8 mouse cellular contexts compared by ENCODE assay signal in genomic region chr5:139409412-139409811, GRCm38 (mm10). TPM values are rescaled to one million over a fixed set of nuclear protein-coding genes. Genes with fewer than 3 reads are reported as not detected.
DNase-seq lines count a peak whose midpoint lies in the region; ATAC-seq and TF ChIP-seq lines count a peak whose summit lies in the region.
"Had no signal": no experiment of that assay in that cellular context is flagged by ENCODE, and none has a peak within 500 bp of the region (broad histone marks: within the 10 kb centered on the region; RNA-seq: fewer than 3 reads in every experiment).

No protein-coding gene starts in this region.

- no peaks in the 10 kb centered on the region for H3K9me3 ChIP-seq in heart, postnatal 0 days (replicated peaks; ENCODE audit: control insufficient read depth, low read length)
- no peaks in the 10 kb centered on the region for H3K9me3 ChIP-seq in lung, postnatal 0 days (ENCODE audit: low read length)
- no peaks in the 10 kb centered on the region for H3K9me3 ChIP-seq in midbrain, postnatal 0 days (ENCODE audit: low read length)

- H3K36me3 ChIP-seq in heart, postnatal 0 days (replicated peaks; ENCODE audit: control insufficient read depth, insufficient read depth, low read length): no peaks in the 10 kb centered on the region
- H3K36me3 ChIP-seq in lung, postnatal 0 days (ENCODE audit: insufficient read depth, low read length): no peaks in the 10 kb centered on the region
- H3K36me3 ChIP-seq in midbrain, postnatal 0 days (ENCODE audit: insufficient read depth, low read length): no peaks in the 10 kb centered on the region

- H3K27ac ChIP-seq in bone marrow, adult 2 months (ENCODE audit: control insufficient read depth, insufficient read depth, low read depth, low read length, poor library complexity): peak overlapping the region; percentile 62
- H3K27ac ChIP-seq in heart, postnatal 0 days (ENCODE audit: low read depth): peak overlapping the region; percentile 35
- no peak overlapping the region for H3K27ac ChIP-seq in lung, postnatal 0 days (ENCODE audit: low read length)
- no peak overlapping the region for H3K27ac ChIP-seq in midbrain, postnatal 0 days (ENCODE audit: low read depth, low read length)

- H3K27me3 ChIP-seq in heart, postnatal 0 days (ENCODE audit: control insufficient read depth, insufficient read depth, low read length): no peaks in the 10 kb centered on the region
- H3K27me3 ChIP-seq in lung, postnatal 0 days (replicated peaks; ENCODE audit: insufficient read depth, low read length): no peaks in the 10 kb centered on the region
- no peaks in the 10 kb centered on the region for H3K27me3 ChIP-seq in midbrain, postnatal 0 days (ENCODE audit: insufficient read depth, low read length)

- peak; percentile 84 for ATAC-seq in heart, postnatal 0 days (ENCODE audit: insufficient read depth, low read depth)
- peak; percentile 82 for ATAC-seq in lung, postnatal 0 days
- ATAC-seq in midbrain, postnatal 0 days (ENCODE audit: low FRiP score): no peak

- WGBS in bone marrow, adult 2 months: 70% methylated on average over 12 of the region's 12 CpGs
- WGBS in heart, postnatal 0 days: 45% methylated on average over 12 of the region's 12 CpGs
- WGBS in lung, postnatal 0 days: 53% methylated on average over 12 of the region's 12 CpGs
- 88% methylated on average over 12 of the region's 12 CpGs for WGBS in midbrain, postnatal 0 days

- TF ChIP-seq POLR2A in bone marrow, adult 2 months (IDR thresholded peaks at IDR 0.05; ENCODE audit: borderline replicate concordance, control insufficient read depth, low read depth, low read length): no peak

- H3K4me3 ChIP-seq in bone marrow, adult 2 months (replicated peaks; ENCODE audit: control insufficient read depth, low read depth, low read length): no peak overlapping the region
- H3K4me3 ChIP-seq in heart, postnatal 0 days (ENCODE audit: low read depth, low read length): no peak overlapping the region
- H3K4me3 ChIP-seq in lung, postnatal 0 days (ENCODE audit: low read depth, low read length): no peak overlapping the region
- no peak overlapping the region for H3K4me3 ChIP-seq in midbrain, postnatal 0 days (ENCODE audit: low read depth, low read length)

- H3K4me1 ChIP-seq in bone marrow, adult 2 months (ENCODE audit: control insufficient read depth, insufficient read depth, low read length): peaks cover 6% of the 10 kb centered on the region
- peaks cover 21% of the 10 kb centered on the region for H3K4me1 ChIP-seq in heart, postnatal 0 days (ENCODE audit: control insufficient read depth, insufficient read depth)
- H3K4me1 ChIP-seq in lung, postnatal 0 days (ENCODE audit: insufficient read depth, low read depth, low read length): no peaks in the 10 kb centered on the region
- H3K4me1 ChIP-seq in midbrain, postnatal 0 days (ENCODE audit: insufficient read depth, low read length): no peaks in the 10 kb centered on the region

- no peak for TF ChIP-seq EP300 in heart, postnatal 0 days (IDR thresholded peaks at IDR 0.05; ENCODE audit: low read depth)
- TF ChIP-seq EP300 in lung, postnatal 0 days (IDR thresholded peaks at IDR 0.05): peak; percentile 46; the same call in 1 of the 2 replicates

- H3K9ac ChIP-seq in heart, postnatal 0 days (replicated peaks; ENCODE audit: low read depth, low read length): no peak overlapping the region
- no peak overlapping the region for H3K9ac ChIP-seq in lung, postnatal 0 days (replicated peaks; ENCODE audit: low read depth)
- no peak overlapping the region for H3K9ac ChIP-seq in midbrain, postnatal 0 days (replicated peaks; ENCODE audit: low read length, poor library complexity, severe bottlenecking)

- no peak for TF ChIP-seq CTCF in bone marrow, adult 2 months (IDR thresholded peaks at IDR 0.05; ENCODE audit: control insufficient read depth, insufficient read depth, low read length)
- TF ChIP-seq CTCF in heart, postnatal 0 days (IDR thresholded peaks at IDR 0.05; ENCODE audit: low read depth): peak; percentile 17; the same call in 1 of the 2 replicates
- TF ChIP-seq CTCF in lung, postnatal 0 days (IDR thresholded peaks at IDR 0.05): peak; percentile 34
- TF ChIP-seq CTCF in midbrain, postnatal 0 days (IDR thresholded peaks at IDR 0.05): no peak

- peak; percentile 90 for DNase-seq in NIH3T3 (ENCODE audit: low read depth)
- peak; percentile 87 for DNase-seq in heart, postnatal 0 days (ENCODE audit: low spot score)
- DNase-seq in lung, postnatal 0 days (ENCODE audit: low spot score): peak; percentile 90
- no peak for DNase-seq in spleen, postnatal 4 days (ENCODE audit: low spot score in 2 of 2)
- no peak for DNase-seq in layer of hippocampus, adult 8-10 months (ENCODE audit: low spot score in 2 of 2)
- DNase-seq in midbrain, postnatal 0 days (ENCODE audit: low spot score): no peak

- no peak overlapping the region for H3K4me2 ChIP-seq in heart, postnatal 0 days (ENCODE audit: low read depth, low read length)
- H3K4me2 ChIP-seq in lung, postnatal 0 days (replicated peaks; ENCODE audit: low read depth, low read length): no peak overlapping the region
- no peak overlapping the region for H3K4me2 ChIP-seq in midbrain, postnatal 0 days (ENCODE audit: low read depth, low read length, poor library complexity, severe bottlenecking)

RNA-seq across cellular contexts. Expression of gene C130050O18Rik, which starts 4.3 kb away (rescaled TPM):
- polyA plus RNA-seq in bone marrow, adult 2 months (2011; ENCODE audit: insufficient read depth, insufficient read length, low replicate concordance, missing spikeins): 0.88 and 4.0 TPM in 2 replicates
- 1.7 and 1.8 TPM in 2 replicates for total RNA-seq in heart, postnatal 0 days (2014; rRNA removed; ENCODE audit: low replicate concordance)
- 0.23 and 0.31 TPM in 2 replicates for polyA plus RNA-seq in heart, postnatal 0 days (2015; fragmentation: Nextera tagmentation; extraction: Ambion mirVana)
- polyA plus RNA-seq in lung, postnatal 0 days (2015; fragmentation: Nextera tagmentation; extraction: Ambion mirVana): 2.2 and 3.3 TPM in 2 replicates
- 1 to 10 TPM in 2 of 4 experiments, under 1 TPM in 2; 0.54 to 1.2 (median 0.83) TPM for total RNA-seq in layer of hippocampus, adult 8-10 months (2022)
- 0.19 TPM in 1 of 2 replicates, not detected in the other for total RNA-seq in midbrain, postnatal 0 days (2014; rRNA removed)
- 0.17 TPM in 1 of 2 replicates, not detected in the other for polyA plus RNA-seq in midbrain, postnatal 0 days (2015; fragmentation: Nextera tagmentation; extraction: Ambion mirVana)

RNA-seq across cellular contexts. Expression of gene Gper1, which starts 13.5 kb away (rescaled TPM):
- polyA plus RNA-seq in bone marrow, adult 2 months (2011; ENCODE audit: insufficient read depth, insufficient read length, low replicate concordance, missing spikeins): not detected in 2 replicates
- total RNA-seq in heart, postnatal 0 days (2014; rRNA removed; ENCODE audit: low replicate concordance): 1.3 and 4.5 TPM in 2 replicates
- polyA plus RNA-seq in heart, postnatal 0 days (2015; fragmentation: Nextera tagmentation; extraction: Ambion mirVana): 1.0 and 2.0 TPM in 2 replicates
- 7.1 and 7.2 TPM in 2 replicates for polyA plus RNA-seq in lung, postnatal 0 days (2015; fragmentation: Nextera tagmentation; extraction: Ambion mirVana)
- total RNA-seq in layer of hippocampus, adult 8-10 months (2022): 1 to 10 TPM; 3.4 to 5.1 (median 4.2) TPM
- total RNA-seq in midbrain, postnatal 0 days (2014; rRNA removed): 5.8 and 8.9 TPM in 2 replicates
- polyA plus RNA-seq in midbrain, postnatal 0 days (2015; fragmentation: Nextera tagmentation; extraction: Ambion mirVana): 5.8 and 7.1 TPM in 2 replicates

RNA-seq across cellular contexts. Expression of gene Gpr146, which starts 31.9 kb away (rescaled TPM):
- 14.6 and 20.1 TPM in 2 replicates for polyA plus RNA-seq in bone marrow, adult 2 months (2011; ENCODE audit: insufficient read depth, insufficient read length, low replicate concordance, missing spikeins)
- total RNA-seq in heart, postnatal 0 days (2014; rRNA removed; ENCODE audit: low replicate concordance): 38.2 and 39.1 TPM in 2 replicates
- 23.0 and 23.7 TPM in 2 replicates for polyA plus RNA-seq in heart, postnatal 0 days (2015; fragmentation: Nextera tagmentation; extraction: Ambion mirVana)
- 22.7 and 28.1 TPM in 2 replicates for polyA plus RNA-seq in lung, postnatal 0 days (2015; fragmentation: Nextera tagmentation; extraction: Ambion mirVana)
- total RNA-seq in layer of hippocampus, adult 8-10 months (2022): 10 to 100 TPM; 12.2 to 14.8 (median 13.2) TPM
- 4.1 and 5.6 TPM in 2 replicates for total RNA-seq in midbrain, postnatal 0 days (2014; rRNA removed)
- 3.0 and 3.9 TPM in 2 replicates for polyA plus RNA-seq in midbrain, postnatal 0 days (2015; fragmentation: Nextera tagmentation; extraction: Ambion mirVana)

RNA-seq across cellular contexts. Expression of gene 3110082I17Rik, which starts 50.9 kb away (rescaled TPM):
- 11.8 and 12.8 TPM in 2 replicates for polyA plus RNA-seq in bone marrow, adult 2 months (2011; ENCODE audit: insufficient read depth, insufficient read length, low replicate concordance, missing spikeins)
- total RNA-seq in heart, postnatal 0 days (2014; rRNA removed; ENCODE audit: low replicate concordance): 5.0 and 5.9 TPM in 2 replicates
- 9.5 and 10.6 TPM in 2 replicates for polyA plus RNA-seq in heart, postnatal 0 days (2015; fragmentation: Nextera tagmentation; extraction: Ambion mirVana)
- 16.1 and 17.5 TPM in 2 replicates for polyA plus RNA-seq in lung, postnatal 0 days (2015; fragmentation: Nextera tagmentation; extraction: Ambion mirVana)
- total RNA-seq in layer of hippocampus, adult 8-10 months (2022): 10 to 100 TPM; 13.7 to 22.1 (median 17.1) TPM
- 4.3 and 7.9 TPM in 2 replicates for total RNA-seq in midbrain, postnatal 0 days (2014; rRNA removed)
- 14.9 and 15.1 TPM in 2 replicates for polyA plus RNA-seq in midbrain, postnatal 0 days (2015; fragmentation: Nextera tagmentation; extraction: Ambion mirVana)

RNA-seq across cellular contexts. Expression of gene Cyp2w1, which starts 57.0 kb away (rescaled TPM):
- not detected in 2 replicates for polyA plus RNA-seq in bone marrow, adult 2 months (2011; ENCODE audit: insufficient read depth, insufficient read length, low replicate concordance, missing spikeins)
- not detected in 2 replicates for total RNA-seq in heart, postnatal 0 days (2014; rRNA removed; ENCODE audit: low replicate concordance)
- polyA plus RNA-seq in heart, postnatal 0 days (2015; fragmentation: Nextera tagmentation; extraction: Ambion mirVana): not detected in 2 replicates
- not detected in 2 replicates for polyA plus RNA-seq in lung, postnatal 0 days (2015; fragmentation: Nextera tagmentation; extraction: Ambion mirVana)
- not detected for total RNA-seq in layer of hippocampus, adult 8-10 months (2022)
- not detected in 2 replicates for total RNA-seq in midbrain, postnatal 0 days (2014; rRNA removed)
- not detected in 2 replicates for polyA plus RNA-seq in midbrain, postnatal 0 days (2015; fragmentation: Nextera tagmentation; extraction: Ambion mirVana)
- polyA plus RNA-seq: cerebellum, adult 2 months had no signal

Comparison
In these comparisons a context has a peak if more than half of its experiments do, and no peak if none do; other contexts are left out.
1. DNase-seq: peak in NIH3T3 (single experiment), heart, postnatal 0 days (single experiment) and lung, postnatal 0 days (single experiment); none in spleen, postnatal 4 days (0 of 2), layer of hippocampus, adult 8-10 months (0 of 2) and midbrain, postnatal 0 days (single experiment).
2. H3K27ac ChIP-seq: peak in bone marrow, adult 2 months (single experiment) and heart, postnatal 0 days (single experiment); none in lung, postnatal 0 days (single experiment) and midbrain, postnatal 0 days (single experiment).
3. CTCF ChIP-seq: peak in heart, postnatal 0 days (single experiment) and lung, postnatal 0 days (single experiment); none in bone marrow, adult 2 months (single experiment) and midbrain, postnatal 0 days (single experiment).